Mouse (Mus musculus) c-Kit-negative CD71-positive TER-119-positive erythroid progenitor cells, embryonic 14.5 days (primary cell): ENCODE results near the gene Ly6f.
"Not testable (repeated sequence)": the region's sequence is repeated elsewhere in the genome, so short reads cannot be mapped to it uniquely, and the experiment has no call there.

Experiments
- DNase-seq: peaks from one replicate; pipeline ENCODE4 v3.0.0-alpha.2; 2013; ENCODE audit warnings: low read depth, low spot score

Gene Ly6f

GRCm38 (mm10) chr15:75268121-75268520 is at the start of gene Ly6f:
Gene Ly6f (plus strand): TSS chr15:75268421.
- no peak for DNase-seq

DNA sequence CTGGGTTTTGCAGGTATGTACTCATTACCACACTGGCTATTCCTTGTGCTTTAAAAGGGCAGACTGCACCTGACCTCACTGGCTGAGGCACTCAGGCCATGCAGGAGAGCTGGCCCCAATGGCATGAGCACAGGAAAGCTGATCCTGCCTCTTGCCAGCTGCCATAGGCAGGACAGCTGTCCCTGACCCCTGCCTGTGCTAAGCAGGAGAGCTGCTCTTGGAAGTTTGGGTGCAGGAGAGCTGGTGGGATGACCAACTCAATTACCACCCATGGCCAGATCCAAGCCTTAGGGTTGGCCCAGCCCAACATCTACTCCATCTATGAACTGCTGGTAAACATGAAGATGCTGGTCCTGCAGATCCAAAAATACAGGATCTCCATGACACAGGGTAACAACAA is 46.3 kb upstream of the Ly6f start:
- no peak for DNase-seq

- no peak for DNase-seq
These were observed 30.4 kb upstream of the Ly6f start for GRCm38 (mm10) chr15:75237736-75238288.

DNA sequence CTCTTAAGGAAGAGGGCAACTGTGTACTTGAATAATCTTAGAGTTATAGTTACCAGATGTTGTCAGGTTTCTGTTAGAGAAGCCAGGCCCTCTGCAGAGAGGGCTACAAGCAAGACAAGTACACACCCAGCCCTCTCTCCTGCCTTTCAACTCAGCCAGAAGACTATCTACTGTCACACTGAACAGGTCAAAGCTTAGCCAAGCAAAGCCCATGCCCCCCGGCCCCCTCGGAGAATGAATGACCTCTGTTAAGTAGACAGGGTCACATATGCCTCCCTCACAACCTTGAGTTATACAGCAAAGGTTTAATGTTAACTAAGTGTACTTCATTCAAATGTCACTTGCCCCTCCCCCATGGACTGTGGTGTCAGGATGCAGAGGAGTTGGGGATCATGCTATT is 27.7 kb upstream of the Ly6f start:
- no peak for DNase-seq

- no peak for DNase-seq
These were observed 25.2 kb upstream of the Ly6f start for GRCm38 (mm10) chr15:75242756-75243640.

- DNase-seq = no peak
These were observed 13.6 kb upstream of the Ly6f start for GRCm38 (mm10) chr15:75254671-75255070.

GRCm38 (mm10) chr15:75265863-75266262 is 2.4 kb upstream of the Ly6f start:
- DNase-seq = no peak

DNA sequence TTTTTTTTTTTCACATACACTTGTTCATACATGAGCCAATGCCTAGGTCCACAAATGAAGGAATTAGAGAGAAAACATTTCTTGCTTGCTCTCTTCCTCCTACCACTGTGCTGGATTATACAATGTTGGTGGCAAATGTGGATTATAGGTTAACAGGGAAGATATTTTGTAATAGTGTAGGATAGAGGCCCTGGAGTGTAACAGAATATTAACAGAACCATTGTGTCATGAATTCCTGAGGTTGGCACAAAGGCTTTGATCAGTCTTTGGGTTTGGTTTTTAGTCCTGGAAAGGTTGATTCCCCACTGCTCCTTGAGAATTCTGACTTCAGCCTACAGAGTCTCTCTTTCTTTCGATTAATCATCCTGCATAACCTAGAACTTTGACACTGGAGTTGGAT is 1.6 kb upstream of the Ly6f start:
- DNase-seq = no peak

DNA sequence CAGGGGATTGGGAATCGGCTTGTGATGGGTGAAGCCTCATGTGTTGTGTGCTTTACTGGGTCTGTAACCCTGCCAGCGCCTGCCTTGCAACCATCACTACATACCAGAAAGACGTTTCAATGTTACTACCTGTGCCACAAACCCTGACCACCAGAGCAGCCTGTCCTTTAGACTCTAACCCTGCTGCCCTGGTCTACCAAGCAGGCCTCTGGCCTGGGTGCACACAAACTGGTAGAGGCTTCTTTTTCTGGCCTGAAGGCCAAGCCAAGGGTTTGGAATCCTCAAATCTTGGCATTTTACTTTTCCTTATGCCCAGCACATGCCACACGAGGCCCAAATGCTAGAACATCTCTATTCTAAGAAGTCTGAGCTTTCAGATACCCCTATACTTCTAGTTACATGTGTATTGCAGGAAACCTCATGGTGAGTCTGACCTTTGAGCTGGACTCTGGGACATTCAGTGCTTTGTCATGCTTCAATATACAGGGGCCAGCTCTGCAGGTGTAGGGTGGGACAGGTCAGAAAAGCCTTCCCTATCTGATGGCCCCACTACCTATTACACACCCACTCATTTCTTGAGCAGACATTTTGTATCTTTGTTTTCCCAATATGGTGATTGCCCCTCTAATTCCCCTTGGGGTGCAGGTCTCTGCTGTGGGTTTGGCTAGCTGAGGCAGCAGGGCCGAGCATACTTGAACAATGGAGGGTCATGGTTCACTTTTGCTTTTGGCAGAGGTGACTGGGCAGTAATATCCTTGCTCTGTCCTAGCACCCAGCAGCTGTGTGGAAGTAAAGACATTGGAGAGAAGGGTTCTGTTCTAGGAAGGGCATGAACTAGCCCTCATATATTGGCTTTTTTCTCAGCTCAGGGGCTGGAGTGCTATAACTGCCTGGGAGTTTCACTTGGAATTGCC is 952 bp downstream of the Ly6f start:
- DNase-seq = no peak

- no peak for DNase-seq
These were observed 1.9 kb downstream of the Ly6f start for GRCm38 (mm10) chr15:75270169-75270568.

DNA sequence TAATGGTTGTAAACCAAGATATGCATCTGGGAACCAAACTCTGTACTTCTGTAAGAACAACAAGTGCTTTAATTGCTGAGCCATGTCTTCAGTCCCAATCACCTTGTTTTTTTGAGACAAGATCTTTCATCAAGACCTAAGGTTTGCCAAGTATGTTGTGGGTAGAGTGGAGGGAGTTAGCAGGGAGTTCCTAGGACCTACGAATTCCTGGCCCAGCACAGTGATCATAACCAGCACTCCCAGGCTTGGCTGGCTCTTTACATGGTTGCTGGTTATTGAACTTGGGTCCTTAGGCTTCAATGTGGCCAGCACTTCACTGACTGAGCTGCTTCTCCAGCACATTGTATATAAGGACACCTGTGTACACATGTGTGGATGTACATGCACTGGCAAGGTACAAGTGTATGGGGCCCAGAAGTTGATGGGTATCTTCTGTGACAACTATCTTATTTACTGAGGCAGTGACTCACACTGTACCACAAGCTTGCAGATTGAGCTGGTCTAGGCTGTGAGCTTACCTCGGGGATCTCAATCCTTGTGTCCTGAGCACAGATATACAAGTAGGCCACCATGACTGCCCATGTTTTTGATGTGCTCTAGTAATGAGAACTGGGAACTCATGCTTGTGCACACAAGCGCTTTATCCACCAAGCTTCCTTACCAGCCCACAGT is 2.6 kb downstream of the Ly6f start:
- DNase-seq = no peak

GRCm38 (mm10) chr15:75271426-75271825 is 3.2 kb downstream of the Ly6f start:
- DNase-seq = no peak

GRCm38 (mm10) chr15:75271891-75272290 is 3.7 kb downstream of the Ly6f start:
- DNase-seq = no peak

- DNase-seq = not testable (repeated sequence)
These were observed 13.8 kb downstream of the Ly6f start for GRCm38 (mm10) chr15:75281991-75282390.

- not testable (repeated sequence) for DNase-seq
These were observed 18.3 kb downstream of the Ly6f start for GRCm38 (mm10) chr15:75286512-75286911.

DNA sequence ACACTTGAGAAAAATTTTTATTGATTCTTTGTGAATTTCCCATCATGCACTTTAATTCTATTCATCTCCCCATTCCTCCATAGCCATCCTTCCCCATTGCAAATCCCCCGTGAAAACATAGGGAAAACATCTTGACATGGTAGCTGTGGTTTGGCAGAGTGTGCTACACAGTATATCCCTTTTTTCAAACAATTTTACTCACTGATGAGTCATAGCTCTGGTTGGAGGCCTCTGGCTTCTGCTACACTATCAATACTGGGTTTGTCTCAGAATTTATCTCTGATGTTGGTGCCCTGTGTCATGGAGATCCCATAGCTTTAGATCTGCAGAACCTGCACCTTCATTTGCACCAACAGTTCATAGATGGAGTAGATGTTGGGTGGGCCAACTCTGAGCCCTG is 24.2 kb downstream of the Ly6f start:
- DNase-seq = no peak

DNA sequence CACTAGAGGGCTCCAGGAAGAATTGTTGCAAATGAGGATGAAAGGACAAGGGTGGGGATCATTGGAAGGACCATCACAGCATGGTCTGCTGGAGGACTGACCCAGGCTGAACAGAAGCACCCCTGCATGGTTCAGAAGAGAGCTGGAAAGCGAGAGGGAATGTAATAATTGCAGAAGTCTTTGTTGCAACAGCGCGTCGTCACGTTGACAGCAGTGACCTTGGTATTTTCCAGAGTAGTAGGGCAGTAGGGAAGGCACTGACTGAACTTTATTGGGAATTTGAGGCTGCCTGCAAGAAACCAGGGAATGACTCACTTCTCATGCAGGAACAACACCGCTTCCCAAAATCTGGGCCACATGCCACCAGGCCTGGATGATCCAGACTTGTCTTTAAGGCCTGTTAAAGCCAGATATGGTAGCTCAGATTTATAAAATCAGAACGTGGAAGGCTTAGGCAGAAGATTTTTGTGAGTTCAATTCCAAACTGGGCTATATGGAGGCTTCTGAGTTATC is 25.7 kb downstream of the Ly6f start:
- no peak for DNase-seq

GRCm38 (mm10) chr15:75306101-75306500 is 37.9 kb downstream of the Ly6f start:
- DNase-seq = no peak

DNA sequence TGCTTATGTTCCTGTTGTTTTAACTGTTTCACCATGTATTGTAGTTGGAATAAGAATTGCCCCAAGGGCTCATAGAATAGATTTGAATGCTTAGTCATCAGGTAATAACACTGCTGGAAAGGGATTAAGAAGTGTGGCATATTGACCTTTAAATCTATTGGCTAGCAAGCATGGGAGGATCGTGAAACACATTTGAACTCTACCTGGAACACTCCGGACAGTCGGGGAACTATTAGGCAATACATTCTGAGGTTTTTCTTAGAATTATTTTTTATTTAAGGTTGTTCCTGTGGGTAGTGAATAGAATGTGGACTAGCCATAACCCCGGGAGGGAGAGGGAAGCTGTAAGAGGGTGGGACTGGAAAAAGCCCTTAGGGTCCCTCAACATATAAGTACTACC is 41.0 kb downstream of the Ly6f start:
- no peak for DNase-seq

DNA sequence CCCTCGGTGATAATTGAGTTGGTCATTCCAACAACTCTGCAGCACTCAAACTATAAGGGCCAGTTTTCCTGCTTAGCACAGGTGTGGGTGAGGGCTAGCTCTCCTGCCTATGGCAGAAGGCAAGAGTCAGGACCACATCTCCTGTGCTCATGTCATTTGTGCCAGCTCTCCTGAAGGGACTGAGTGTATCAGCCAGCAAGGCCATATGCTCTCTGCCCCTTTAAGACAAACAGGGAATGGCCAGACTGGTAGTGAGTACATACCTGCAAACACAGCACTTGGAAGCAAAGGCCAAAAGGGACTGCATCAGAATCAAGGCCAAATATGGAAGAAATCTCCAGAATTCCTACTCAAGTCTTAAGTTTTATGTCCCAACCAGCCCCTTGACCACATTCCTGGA is 41.7 kb downstream of the Ly6f start:
- DNase-seq = no peak

GRCm38 (mm10) chr15:75314421-75314820 is 46.2 kb downstream of the Ly6f start:
- no peak for DNase-seq
